Mouse (Mus musculus) erythroblast, embryonic 14.5 days (primary cell): ENCODE measurements around the gene Ctsz.

ENCODE experiments used
- GATA1 ChIP-seq: IDR thresholded peaks from 2 replicates; pipeline ENCODE4 v1.6.1; 2012; ENCODE audit warnings: low read length, inconsistent platforms, mixed read lengths
- TAL1 ChIP-seq: IDR thresholded peaks from 3 replicates; pipeline ENCODE4 v1.6.1; 2012; ENCODE audit warnings: low read length, inconsistent platforms, mixed read lengths

DNA sequence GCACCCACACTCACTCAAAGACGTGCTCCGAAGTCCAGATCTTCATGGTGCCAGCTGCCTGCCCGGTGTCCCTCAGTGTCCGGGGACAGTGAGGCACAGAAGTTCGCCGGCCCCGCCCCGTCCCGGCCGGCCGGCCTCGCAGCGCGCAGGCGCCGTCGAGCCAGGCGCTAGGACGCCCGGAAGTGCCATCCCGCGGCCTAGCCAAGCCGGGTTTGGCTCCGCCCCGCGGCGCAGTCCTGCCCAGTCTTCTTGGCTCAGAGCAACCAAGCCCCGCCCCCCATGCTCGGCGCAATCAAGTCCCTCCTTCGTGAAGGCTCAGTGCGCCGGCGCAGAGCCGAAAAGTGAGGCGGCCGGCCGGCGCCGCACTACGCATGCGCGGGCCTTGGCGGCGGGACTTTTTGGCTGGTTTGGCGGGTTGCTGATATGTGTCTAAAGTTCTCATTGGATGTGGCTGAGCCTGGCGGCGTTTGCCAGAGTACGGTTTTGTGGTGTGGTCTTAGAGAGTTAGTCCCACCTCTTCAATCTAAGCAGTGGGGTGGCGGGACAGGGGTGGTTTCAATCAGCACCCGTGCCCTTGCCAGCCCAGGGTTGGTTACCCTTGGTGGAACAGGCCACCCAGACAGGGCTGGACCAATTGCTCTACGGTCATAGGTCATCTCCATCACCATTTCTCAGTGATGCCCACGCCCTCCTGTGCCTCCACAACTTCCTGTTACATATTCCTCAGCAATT lies 34.1 kb upstream of the Ctsz start, which contains the start of gene Prelid3b:
- TF ChIP-seq TAL1 (no peak), GATA1 (no peak)
